Mouse (Mus musculus) G1E (cell line): Measurements from ENCODE around the gene Gm10282. TPM values are rescaled to one million over a fixed set of nuclear protein-coding genes. Genes with fewer than 3 reads are reported as not detected.

Source experiments
- ATAC-seq: 2 replicates; pipeline ENCODE4 v1.8.0; 2016; ENCODE audit warnings: mild to moderate bottlenecking; ENCODE audit not compliant: insufficient number of reproducible peaks, poor library complexity, low FRiP score, severe bottlenecking; ENCODE audit errors: extremely low read depth
- DNase-seq: peaks from one replicate; pipeline ENCODE4 v3.0.0; 2012; ENCODE audit warnings: low spot score
- H3K27me3 ChIP-seq: 2 replicates; pipeline ENCODE4 v1.6.1; 2012; ENCODE audit warnings: mild to moderate bottlenecking, low read length, inconsistent platforms; ENCODE audit not compliant: insufficient read depth
- H3K36me3 ChIP-seq: replicated peaks from 2 replicates; pipeline ENCODE3; 2012; ENCODE audit warnings: mild to moderate bottlenecking, inconsistent platforms
- H3K4me1 ChIP-seq: 2 replicates; pipeline ENCODE4 v1.6.1; 2012; ENCODE audit warnings: low read depth, low read length, inconsistent platforms, mixed read lengths; ENCODE audit not compliant: insufficient read depth
- H3K4me3 ChIP-seq: 2 replicates; pipeline ENCODE4 v1.5.1; 2012; ENCODE audit warnings: low read depth, mild to moderate bottlenecking, inconsistent platforms, low read length, moderate library complexity, mixed read lengths
- H3K9me3 ChIP-seq: replicated peaks from 2 replicates; pipeline ENCODE4 v1.6.1; 2012; ENCODE audit warnings: inconsistent platforms
- CTCF ChIP-seq: IDR thresholded peaks from 2 replicates; pipeline ENCODE4 v1.5.1; 2012; ENCODE audit warnings: low read depth, low read length, inconsistent platforms, mixed read lengths
- GATA1 ChIP-seq: IDR thresholded peaks from 2 replicates; pipeline ENCODE4 v1.6.1; 2012; ENCODE audit warnings: borderline replicate concordance, low read length, inconsistent platforms, mixed read lengths
- GATA2 ChIP-seq: IDR thresholded peaks from 2 replicates; pipeline ENCODE4 v1.6.1; 2012; ENCODE audit warnings: low read depth, low read length, inconsistent platforms, borderline replicate concordance
- POLR2AphosphoS5 ChIP-seq: IDR thresholded peaks from 2 replicates; pipeline ENCODE4 v1.6.1; 2012; ENCODE audit warnings: low read depth, low read length, inconsistent platforms; ENCODE audit not compliant: insufficient replicate concordance
- TAL1 ChIP-seq: conservative IDR thresholded peaks from 2 replicates; pipeline ENCODE4 v1.6.1; 2012; ENCODE audit warnings: low read depth, low read length, inconsistent platforms, mixed read lengths
- polyA plus RNA-seq: library from polyadenylated mRNA; stranded (reverse); fragments of >175 nt; gene quantifications from 2 replicates; pipeline ENCODE4 v1.2.3, GENCODE M21; 2012
- total RNA-seq, 2 experiments: library from RNA; stranded (forward) in 1 of 2; stranded (reverse) in 1 of 2; fragments of 200-1000 nt in 1 of 2; fragments of >200 nt in 1 of 2; fragmentation: Nextera tagmentation in 1 of 2; gene quantifications; 2 replicates each; pipeline ENCODE4 v1.2.3; 2014 to 2017

Gm10282 gene
- total and polyA plus RNA-seq, 3 experiments = 84.2 to 164 (median 87.9) TPM

DNA sequence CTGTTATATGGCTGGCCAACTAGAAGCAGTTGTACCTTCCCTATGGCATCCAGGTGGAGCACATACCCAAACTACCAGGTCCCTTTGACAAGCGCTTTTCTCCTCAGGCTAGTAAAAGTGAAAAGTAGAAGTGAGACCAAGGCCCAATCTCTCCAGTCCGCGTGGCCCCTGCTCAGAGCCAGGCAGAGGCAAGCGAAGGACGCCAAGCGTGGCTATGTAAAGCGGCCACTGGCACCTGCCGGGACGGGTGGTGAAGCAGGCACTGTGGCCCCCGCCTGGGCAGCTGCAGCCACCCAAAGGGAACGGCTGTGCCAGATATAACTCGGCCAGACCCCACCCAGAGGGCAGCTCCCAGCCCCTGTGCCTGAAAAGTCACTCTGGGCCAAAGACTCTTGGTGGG is 34.5 kb downstream of the Gm10282 start:
- TF ChIP-seq POLR2AphosphoS5 (no peak), CTCF (no peak), TAL1 (no peak), GATA2 (no peak), GATA1 (no peak)
- Histone ChIP-seq H3K4me3 (peak overlapping the region; percentile 49; the same call in 1 of the 2 replicates), H3K9me3 (peaks cover 4% of the 10 kb centered on the region), H3K36me3 (no peaks in the 10 kb centered on the region), H3K4me1 (peaks cover 75% of the 10 kb centered on the region), H3K27me3 (peaks cover 4% of the 10 kb centered on the region; the same call in 1 of the 2 replicates)
- DNase-seq = no peak
- no peak for ATAC-seq

DNA sequence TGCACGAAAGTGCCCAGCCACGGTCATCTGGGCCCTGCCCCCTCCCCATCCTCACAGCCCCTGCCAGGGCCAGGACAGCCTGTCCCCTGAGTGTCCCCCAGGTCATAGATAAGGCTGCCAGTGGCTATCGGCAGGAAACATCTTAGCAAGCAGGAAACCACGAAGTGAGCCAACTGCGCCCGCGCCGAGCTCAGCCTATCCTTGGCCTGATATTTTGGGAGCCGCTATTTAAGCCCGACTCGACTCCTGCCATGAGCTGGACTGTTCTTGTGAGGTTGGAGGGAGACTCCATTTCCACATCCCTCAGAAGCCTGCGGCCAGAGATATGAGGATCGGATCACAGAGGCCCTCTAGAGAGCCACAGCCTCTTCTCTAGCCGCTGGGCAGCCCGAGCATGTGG is 36.7 kb downstream of the Gm10282 start:
- Histone ChIP-seq H3K27me3 (peaks cover 13% of the 10 kb centered on the region), H3K4me3 (peak overlapping the region; percentile 60; the same call in 1 of the 2 replicates), H3K36me3 (no peaks in the 10 kb centered on the region), H3K4me1 (peaks cover 64% of the 10 kb centered on the region), H3K9me3 (peaks cover 4% of the 10 kb centered on the region)
- DNase-seq (peak; percentile 85), ATAC-seq (peak; percentile 93)
- TF ChIP-seq CTCF (no peak), TAL1 (peak; percentile 96), POLR2AphosphoS5 (no peak)

DNA sequence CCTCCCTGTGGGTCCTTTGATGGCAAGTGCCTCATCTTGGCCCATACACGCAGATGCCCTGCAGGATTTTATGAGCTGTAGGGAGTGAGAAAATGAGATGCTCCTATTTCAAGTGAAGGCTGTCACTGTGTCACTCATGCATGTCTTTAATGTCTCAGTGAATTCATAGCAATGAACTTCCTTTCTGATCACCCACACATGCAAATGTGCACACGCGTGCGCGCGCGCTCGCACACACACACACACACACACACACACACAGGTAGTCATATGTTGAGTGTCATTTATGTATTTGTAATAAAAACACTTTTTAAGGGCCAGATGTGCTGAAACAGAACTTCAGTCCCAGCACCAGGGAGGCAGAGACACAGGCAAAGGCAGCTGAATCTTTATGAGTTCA is 38.0 kb downstream of the Gm10282 start:
- peaks cover 53% of the 10 kb centered on the region for H3K4me1 ChIP-seq
- no peaks in the 10 kb centered on the region for H3K36me3 ChIP-seq
- no peak for TF ChIP-seq TAL1
- peaks cover 4% of the 10 kb centered on the region for H3K9me3 ChIP-seq
- DNase-seq (no peak), ATAC-seq (no peak)
- peaks cover 19% of the 10 kb centered on the region for H3K27me3 ChIP-seq
- H3K4me3 ChIP-seq = no peak overlapping the region

DNA sequence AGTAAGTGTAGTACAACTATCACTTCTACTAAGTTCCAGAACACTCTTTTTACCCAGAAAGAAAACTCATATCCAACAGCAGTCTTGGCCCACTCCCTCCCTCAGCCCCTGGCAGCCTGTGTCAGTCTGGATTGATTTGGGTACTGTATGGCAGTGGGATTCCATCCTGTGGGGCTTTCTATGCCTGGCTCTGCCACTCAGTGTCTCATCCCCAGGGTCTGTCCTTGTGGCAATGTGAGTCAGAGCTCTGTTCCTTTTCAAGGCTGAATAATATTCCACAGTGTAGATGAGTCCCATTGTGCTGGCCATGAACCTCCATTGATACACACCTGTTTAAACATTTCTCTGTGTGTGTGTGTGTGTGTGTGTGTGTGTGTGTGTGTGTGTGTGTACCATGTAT is 38.4 kb downstream of the Gm10282 start:
- H3K9me3 ChIP-seq = peaks cover 4% of the 10 kb centered on the region
- DNase-seq (no peak), ATAC-seq (no peak)
- peaks cover 50% of the 10 kb centered on the region for H3K4me1 ChIP-seq
- H3K4me3 ChIP-seq = no peak overlapping the region
- H3K36me3 ChIP-seq = no peaks in the 10 kb centered on the region
- peaks cover 22% of the 10 kb centered on the region for H3K27me3 ChIP-seq
- TF ChIP-seq TAL1 = no peak
- no peak for TF ChIP-seq CTCF
- TF ChIP-seq GATA1 = no peak
- TF ChIP-seq POLR2AphosphoS5 = no peak
- no peak for TF ChIP-seq GATA2

- no peak overlapping the region for H3K4me3 ChIP-seq
- no peaks in the 10 kb centered on the region for H3K36me3 ChIP-seq
- TF ChIP-seq TAL1 = no peak
- no peak for TF ChIP-seq GATA2
- ATAC-seq (no peak), DNase-seq (no peak)
- peaks cover 41% of the 10 kb centered on the region for H3K4me1 ChIP-seq
- H3K9me3 ChIP-seq = peaks cover 4% of the 10 kb centered on the region
- H3K27me3 ChIP-seq = peaks cover 24% of the 10 kb centered on the region
Observed at GRCm38 (mm10) chr8:72265342-72265741, 39.7 kb downstream of the Gm10282 start.

DNA sequence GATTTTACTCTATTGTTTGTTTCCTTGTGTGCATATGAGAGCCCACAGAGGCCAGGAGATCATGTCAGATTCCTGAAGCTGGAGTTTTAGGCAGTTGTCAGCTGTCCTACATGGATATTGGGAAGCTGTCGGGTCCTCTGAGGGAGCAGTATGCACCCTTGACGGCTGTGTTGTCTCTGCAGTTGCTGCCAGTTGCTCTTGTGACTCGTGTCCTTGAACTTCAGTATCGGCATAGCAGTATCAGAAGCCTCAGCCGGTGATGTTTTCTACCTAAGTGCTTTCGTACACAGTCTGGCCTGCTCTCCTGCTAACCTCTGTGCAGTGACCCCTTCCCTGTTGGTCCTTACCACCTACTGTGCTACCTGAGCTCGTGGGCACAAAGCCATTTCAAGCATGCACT is 41.6 kb downstream of the Gm10282 start:
- Histone ChIP-seq H3K4me3 (no peak overlapping the region), H3K27me3 (peaks cover 31% of the 10 kb centered on the region), H3K4me1 (peaks cover 25% of the 10 kb centered on the region), H3K9me3 (peaks cover 4% of the 10 kb centered on the region), H3K36me3 (no peaks in the 10 kb centered on the region)
- no peak for DNase-seq
- no peak for ATAC-seq
- no peak for TF ChIP-seq TAL1

- no peak for DNase-seq
- TF ChIP-seq TAL1 (no peak), POLR2AphosphoS5 (no peak)
- Histone ChIP-seq H3K4me1 (peaks cover 18% of the 10 kb centered on the region), H3K36me3 (peaks cover 4% of the 10 kb centered on the region), H3K9me3 (no peaks in the 10 kb centered on the region), H3K27me3 (peaks cover 31% of the 10 kb centered on the region), H3K4me3 (no peak overlapping the region)
- ATAC-seq = no peak
Observed at GRCm38 (mm10) chr8:72262756-72263155, 42.3 kb downstream of the Gm10282 start.
